Mouse (Mus musculus) yolk sac, embryonic 10.5 days (tissue): ENCODE results near the gene Gnptg.
"Not testable (repeated sequence)": the region's sequence is repeated elsewhere in the genome, so short reads cannot be mapped to it uniquely, and the experiment has no call there.

Experiments used
- DNase-seq: peaks from one replicate; pipeline ENCODE4 v3.0.0-alpha.2; 2017; ENCODE audit warnings: low spot score

Gene Gnptg

GRCm38 (mm10) chr17:25243131-25243780 lies 3.3 kb upstream of the Gnptg start:
- no peak for DNase-seq

DNA sequence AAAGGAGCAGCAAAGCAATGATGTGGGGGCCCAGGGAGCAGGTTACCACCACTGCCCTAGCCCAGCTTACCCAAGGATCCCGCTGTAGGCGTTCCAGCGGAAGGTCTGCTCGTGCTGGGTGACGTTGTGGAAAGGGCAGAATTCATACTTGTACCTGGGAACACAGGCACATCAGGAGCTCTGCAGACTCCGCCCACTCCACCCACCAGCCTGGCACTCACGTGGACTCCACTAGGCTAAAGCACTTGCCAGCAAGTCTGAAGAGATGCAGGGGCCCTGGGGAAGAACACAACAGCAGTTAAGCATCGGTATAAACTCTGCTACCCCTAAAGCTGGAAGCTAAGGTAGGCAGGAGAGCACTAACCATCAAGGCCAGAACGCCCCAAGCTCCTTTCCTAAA lies 4.3 kb downstream of the Gnptg start:
- no peak for DNase-seq

DNA sequence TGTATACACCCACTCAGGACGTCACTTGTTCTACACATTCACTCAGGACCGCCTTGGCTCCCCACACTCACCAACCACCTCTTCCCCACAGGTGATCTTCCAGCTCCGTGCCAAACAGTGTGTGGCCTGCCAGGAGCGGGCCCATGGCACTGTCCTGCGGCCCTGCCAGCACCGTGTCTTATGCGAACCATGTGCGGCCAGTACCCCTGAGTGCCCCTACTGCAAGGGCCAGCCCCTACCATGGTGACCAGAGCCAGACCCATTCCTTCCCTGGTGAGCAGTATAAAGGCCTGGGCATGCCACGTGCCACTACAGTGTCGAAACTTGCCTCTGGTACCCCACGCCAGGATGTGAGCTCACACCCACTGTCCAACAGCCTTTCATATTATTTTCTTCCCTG lies 8.3 kb downstream of the Gnptg start:
- not testable (repeated sequence) for DNase-seq

GRCm38 (mm10) chr17:25230700-25231099 lies 9.2 kb downstream of the Gnptg start:
- no peak for DNase-seq

DNA sequence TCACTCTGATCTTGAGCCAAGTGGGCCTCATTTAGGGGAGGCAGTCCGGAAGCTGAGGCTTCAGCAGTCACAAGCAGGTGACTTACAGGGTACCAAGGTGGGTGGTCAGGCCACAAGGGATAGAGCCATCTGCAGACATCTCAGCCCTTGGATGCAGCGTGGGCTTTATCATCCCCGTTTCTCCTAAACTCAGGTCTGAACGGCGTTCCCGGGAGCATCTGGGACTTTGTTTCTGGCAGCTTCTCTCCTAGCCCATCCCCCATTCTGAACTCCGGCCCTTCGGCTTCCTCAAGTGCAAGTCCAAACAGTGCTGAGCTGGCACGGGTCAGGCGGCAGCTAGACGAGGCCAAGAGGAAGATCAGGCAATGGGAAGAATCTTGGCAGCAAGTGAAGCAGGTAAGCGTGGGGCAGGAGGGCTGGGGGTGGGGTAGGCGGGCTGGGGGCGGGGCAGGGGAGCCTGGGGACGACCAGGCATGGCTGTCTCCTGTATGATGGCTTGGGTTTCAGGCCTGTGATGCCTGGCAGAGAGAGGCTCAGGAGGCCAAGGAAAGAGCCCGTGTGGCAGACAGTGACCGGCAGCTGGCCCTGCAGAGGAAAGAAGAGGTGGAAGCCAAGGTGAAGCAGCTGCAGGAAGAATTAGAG lies 9.8 kb downstream of the Gnptg start:
- not testable (repeated sequence) for DNase-seq

DNA sequence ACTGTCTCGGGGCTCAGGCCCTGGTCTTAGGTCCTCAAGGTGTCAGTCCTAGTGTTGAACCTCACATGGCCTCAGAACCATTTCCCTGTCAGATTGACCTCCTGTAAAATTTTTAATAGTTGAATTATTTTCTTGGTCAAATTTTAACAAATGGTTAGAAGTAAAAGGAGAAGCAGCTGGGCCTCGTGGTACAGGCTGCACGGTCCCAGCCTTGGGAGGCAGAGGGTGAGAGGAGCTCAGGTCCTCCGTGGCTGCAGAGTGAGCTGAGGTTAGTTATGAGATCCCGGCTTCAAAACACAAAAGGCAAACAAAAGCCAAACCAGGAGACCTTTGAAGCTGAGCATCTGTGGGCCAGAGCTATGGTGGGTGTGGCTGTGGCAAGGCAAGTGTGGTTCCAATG lies 11.9 kb downstream of the Gnptg start:
- no peak for DNase-seq

GRCm38 (mm10) chr17:25225659-25226058 lies 14.3 kb downstream of the Gnptg start:
- no peak for DNase-seq

- no peak for DNase-seq
Measured at GRCm38 (mm10) chr17:25224586-25225222, 15.2 kb downstream of the Gnptg start.

DNA sequence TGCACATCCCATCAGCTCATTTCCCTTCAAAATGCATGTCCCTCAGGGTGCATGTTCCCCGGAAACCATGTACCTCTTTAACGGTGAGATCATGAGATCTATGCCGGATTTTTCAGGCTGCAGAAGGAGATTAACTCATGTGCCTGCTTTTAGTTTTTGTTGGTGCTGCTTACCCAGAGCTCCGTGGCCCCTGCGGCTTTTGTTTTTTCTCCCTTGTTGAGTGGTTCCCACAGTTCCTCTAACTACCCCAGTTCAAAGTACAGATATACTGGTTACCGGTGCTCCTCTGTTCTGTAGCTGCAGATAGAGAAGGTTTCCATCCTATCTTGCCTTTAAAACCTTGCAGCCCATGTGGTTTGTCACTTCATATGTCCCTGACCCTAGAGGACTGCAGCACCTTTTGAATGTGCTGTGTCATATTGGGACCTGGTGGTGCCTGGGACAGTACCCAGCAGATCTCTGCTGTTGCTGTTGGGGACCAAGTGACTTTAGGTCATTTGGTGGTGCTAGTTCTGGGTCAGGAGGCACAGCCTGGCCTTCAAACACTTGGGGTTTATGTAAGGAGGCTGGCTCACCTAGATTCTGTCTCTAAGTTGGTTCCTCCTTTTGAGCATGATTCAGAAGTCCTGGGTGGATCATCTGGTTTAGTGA lies 16.8 kb downstream of the Gnptg start:
- peak; percentile 43 for DNase-seq

DNA sequence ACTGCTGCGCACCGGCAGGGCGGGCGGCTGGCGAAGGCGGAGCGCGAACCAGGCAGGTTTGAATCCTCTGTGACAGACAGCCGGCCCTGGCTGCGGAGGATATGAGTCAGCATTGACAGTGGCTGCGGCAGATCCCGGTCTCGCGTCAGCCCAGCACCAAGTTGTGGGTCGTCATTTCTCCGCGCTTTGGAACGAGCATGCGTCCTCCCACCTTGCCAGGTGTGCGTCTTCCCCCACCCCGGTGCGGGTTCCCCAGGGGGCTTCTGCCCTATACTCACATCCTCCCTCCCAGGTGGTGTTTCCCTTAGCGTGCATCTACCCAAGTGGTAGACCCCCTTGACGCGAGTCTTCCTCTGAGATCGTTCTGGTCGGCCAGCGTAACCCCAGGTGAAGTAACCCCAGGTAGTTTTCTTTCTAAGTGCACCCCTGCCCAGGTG lies 17.4 kb downstream of the Gnptg start:
- not testable (repeated sequence) for DNase-seq

GRCm38 (mm10) chr17:25221821-25222503 lies 18.0 kb downstream of the Gnptg start:
- peak; percentile 85 for DNase-seq

GRCm38 (mm10) chr17:25220746-25221145 lies 19.2 kb downstream of the Gnptg start:
- DNase-seq, result no peak

DNA sequence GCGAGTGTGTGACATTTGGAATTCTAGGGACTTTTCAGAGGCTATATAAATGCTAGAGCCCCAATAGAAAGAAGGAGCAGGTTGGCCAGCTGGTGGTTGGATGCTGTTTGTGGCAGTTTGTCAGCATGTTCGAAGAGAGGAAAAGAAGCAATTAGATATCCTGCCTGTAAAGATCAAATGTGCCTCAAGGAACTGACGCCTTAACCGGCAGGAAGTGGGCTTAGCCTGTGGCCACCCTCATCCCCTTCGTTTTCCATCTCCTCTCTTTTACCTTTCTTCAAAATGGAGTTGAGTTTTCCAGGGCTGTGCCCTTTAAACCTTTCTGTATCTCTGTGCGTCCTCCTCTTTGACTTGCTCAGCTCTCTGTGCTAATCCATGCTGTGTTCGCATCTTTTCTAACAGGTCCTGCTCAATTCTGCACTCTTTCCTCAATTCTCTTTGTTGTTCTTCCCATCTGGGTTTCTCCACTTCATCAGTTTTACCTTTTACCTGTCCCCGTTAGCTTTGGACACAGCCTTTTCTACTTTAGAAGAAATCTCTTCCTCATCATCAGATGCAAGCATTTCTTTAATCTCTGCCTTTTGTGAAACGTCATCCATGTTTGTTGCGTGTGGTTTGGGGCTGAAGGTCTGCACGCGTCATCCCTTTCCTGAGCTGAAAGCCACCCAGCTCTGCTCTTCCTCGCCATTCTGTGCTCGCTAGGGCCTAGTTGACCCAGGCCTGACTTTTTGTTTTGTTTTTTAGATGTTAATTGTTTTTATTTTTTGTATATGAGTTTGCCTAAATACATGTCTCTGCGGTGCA lies 20.2 kb downstream of the Gnptg start:
- no peak for DNase-seq

GRCm38 (mm10) chr17:25218967-25219366 lies 21.0 kb downstream of the Gnptg start:
- DNase-seq, result no peak

DNA sequence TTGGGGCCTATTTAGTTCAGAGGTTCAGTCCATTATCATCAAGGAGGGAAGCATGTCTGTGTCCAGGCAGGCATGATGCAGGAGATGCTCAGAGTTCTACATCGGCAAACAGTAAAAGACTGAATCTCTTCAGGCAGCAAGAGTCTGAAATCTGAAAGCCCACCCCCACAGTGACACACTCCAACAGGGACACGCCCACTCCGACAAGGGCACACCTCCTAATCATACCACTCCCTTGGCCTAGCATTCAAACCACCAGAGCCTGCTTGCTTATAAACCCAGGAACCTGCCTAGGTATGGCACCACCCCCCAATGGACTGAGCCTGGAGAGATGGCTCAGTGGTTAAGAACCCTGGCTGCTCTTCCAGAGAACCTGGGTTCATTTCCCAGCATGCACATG lies 24.5 kb downstream of the Gnptg start:
- no peak for DNase-seq

- DNase-seq, result no peak
Measured at GRCm38 (mm10) chr17:25211705-25212104, 28.2 kb downstream of the Gnptg start.

DNA sequence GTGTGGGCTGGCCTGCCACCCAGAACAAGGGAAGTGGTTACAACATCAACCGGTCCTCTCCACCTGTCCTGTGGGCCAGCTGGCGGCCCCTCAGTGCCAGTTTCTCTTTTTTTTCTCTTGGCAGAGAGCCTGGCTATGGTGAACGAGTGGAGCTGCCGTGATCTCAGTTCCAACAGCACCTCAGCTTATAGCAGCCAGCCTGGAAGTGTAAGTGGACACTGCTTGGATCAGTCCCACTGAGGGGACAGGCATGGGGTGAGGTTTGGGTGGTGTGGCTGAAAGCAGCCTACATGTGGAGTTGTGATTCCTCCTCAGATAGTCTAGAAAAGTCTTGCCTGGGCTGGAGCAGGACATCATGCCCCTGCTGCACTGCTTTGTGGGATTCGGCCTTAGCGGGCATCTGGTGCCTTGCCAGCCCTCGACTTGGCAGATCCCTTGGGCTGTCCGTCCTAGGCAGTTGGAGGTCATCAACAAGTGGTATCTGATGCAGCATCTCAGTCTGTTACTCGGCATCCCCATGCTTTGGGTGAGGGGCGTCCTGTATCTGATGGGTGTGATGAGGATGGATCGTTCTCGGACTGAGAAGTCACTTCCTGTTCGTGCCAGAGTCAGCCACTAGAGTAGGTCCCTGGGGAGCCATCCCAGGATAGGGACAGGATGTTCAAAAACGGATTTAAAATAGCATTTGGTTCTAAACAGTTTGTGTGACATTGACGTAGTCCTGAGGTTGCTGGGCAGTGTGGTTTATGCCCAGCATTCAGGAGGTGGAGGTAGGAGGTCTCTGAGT lies 29.1 kb downstream of the Gnptg start:
- DNase-seq, result no peak

DNA sequence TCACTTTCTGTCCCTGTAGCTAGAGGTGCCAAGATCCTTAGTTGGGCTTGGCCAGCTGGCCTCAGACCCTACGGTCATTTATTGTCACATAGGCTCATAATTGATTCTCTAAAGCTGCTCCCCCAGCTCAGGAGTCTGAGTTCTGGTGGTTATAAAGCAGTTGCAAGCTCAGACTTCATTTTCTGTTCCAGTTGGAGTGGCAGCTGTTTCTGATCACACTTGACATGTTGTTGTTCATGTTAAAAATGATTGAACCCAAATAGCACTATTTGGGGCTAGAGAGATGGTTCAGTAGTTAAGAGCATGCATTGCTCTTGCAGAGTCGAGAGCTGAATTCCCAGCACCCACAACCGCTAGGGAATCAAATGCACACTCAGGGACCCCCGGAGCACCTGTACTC lies 29.9 kb downstream of the Gnptg start:
- no peak for DNase-seq

- no peak for DNase-seq
Measured at GRCm38 (mm10) chr17:25202401-25202800, 37.5 kb downstream of the Gnptg start.

- DNase-seq, result no peak
Measured at GRCm38 (mm10) chr17:25189091-25189490, 50.8 kb downstream of the Gnptg start.
